In the genomic region with DNA sequence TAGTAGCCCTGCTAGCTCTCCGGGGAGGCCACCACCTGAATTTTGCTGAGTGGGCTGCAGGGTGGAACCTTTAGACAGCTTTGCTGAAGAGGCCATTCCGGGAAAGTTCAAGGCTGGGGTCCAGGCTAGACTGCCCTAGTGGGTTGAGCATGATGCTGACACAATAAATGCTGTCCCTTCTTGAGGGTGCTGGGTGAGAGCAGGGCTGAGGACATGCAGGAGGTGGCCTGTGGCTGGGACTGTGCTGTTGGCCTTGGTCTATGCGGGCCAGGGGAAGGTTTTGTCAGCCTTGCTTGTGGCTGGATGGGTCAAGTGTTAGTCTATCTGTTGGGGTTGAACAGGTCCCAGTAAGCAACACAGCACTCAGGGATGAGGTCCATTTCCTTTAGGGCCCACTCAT, we compare ENCODE assay signal across 22 mouse cellular contexts. TPM values are rescaled to one million over a fixed set of nuclear protein-coding genes. Genes with fewer than 3 reads are reported as not detected.
DNase-seq lines count a peak whose midpoint lies in the region; ATAC-seq and TF ChIP-seq lines count a peak whose summit lies in the region.
"Had no signal": no experiment of that assay in that cellular context is flagged by ENCODE, and none has a peak within 500 bp of the region (broad histone marks: within the 10 kb centered on the region; RNA-seq: fewer than 3 reads in every experiment).

No protein-coding gene starts in this region.

- peaks cover 28% of the 10 kb centered on the region for H3K36me3 ChIP-seq in heart, adult 2 months (ENCODE audit: control insufficient read depth, insufficient read depth, low read length)
- H3K36me3 ChIP-seq in heart, postnatal 0 days (replicated peaks; ENCODE audit: control insufficient read depth, insufficient read depth, low read length) = peaks cover 81% of the 10 kb centered on the region
- H3K36me3 ChIP-seq in liver, embryonic 14.5 days (replicated peaks; ENCODE audit: control insufficient read depth, insufficient read depth, low read depth) = peaks cover 68% of the 10 kb centered on the region
- peaks cover 55% of the 10 kb centered on the region for H3K36me3 ChIP-seq in liver, embryonic 11.5 days (ENCODE audit: control insufficient read depth, insufficient read depth, low read length)
- H3K36me3 ChIP-seq in ES-E14 (ENCODE audit: control insufficient read depth, insufficient read depth, low read length, poor library complexity, severe bottlenecking) = peaks cover 61% of the 10 kb centered on the region

- H3K27me3 ChIP-seq in heart, adult 2 months (ENCODE audit: control insufficient read depth, insufficient read depth, low read length) = no peaks in the 10 kb centered on the region
- no peaks in the 10 kb centered on the region for H3K27me3 ChIP-seq in heart, postnatal 0 days (ENCODE audit: control insufficient read depth, insufficient read depth, low read length)
- H3K27me3 ChIP-seq in liver, embryonic 14.5 days (ENCODE audit: control insufficient read depth, insufficient read depth, low read length) = no peaks in the 10 kb centered on the region
- no peaks in the 10 kb centered on the region for H3K27me3 ChIP-seq in liver, embryonic 11.5 days (replicated peaks; ENCODE audit: control insufficient read depth, insufficient read depth, low read length)
- H3K27me3 ChIP-seq: embryonic facial prominence, embryonic 15.5 days; limb, embryonic 15.5 days; midbrain, embryonic 12.5 days; neural tube, embryonic 12.5 days had no signal

- peak; percentile 45; the same call in 1 of the 2 replicates for TF ChIP-seq POLR2A in heart, adult 2 months (IDR thresholded peaks at IDR 0.05; ENCODE audit: insufficient read depth, low read depth, low read length)

- peaks cover 1% of the 10 kb centered on the region; the same call in 1 of the 2 replicates for H3K4me1 ChIP-seq in heart, adult 2 months (ENCODE audit: control insufficient read depth, insufficient read depth, low read length)
- H3K4me1 ChIP-seq in heart, postnatal 0 days (ENCODE audit: control insufficient read depth, insufficient read depth) = no peaks in the 10 kb centered on the region
- no peaks in the 10 kb centered on the region for H3K4me1 ChIP-seq in liver, embryonic 14.5 days (replicated peaks; ENCODE audit: control insufficient read depth in 2 of 2, insufficient read depth in 2 of 2, low read length in 1 of 2)
- no peaks in the 10 kb centered on the region for H3K4me1 ChIP-seq in liver, embryonic 11.5 days (replicated peaks; ENCODE audit: control insufficient read depth, insufficient read depth, low read length)
- H3K4me1 ChIP-seq in ES-E14 (ENCODE audit: control insufficient read depth in 2 of 2, insufficient read depth in 2 of 2, low read length in 2 of 2, poor library complexity in 1 of 2) = peaks cover 17 to 34% of the 10 kb centered on the region in 2 experiments
- H3K4me1 ChIP-seq: embryonic facial prominence, embryonic 15.5 days; limb, embryonic 15.5 days; neural tube, embryonic 12.5 days had no signal

- TF ChIP-seq CTCF in heart, adult 2 months (IDR thresholded peaks at IDR 0.05) = no peak
- TF ChIP-seq CTCF in heart, postnatal 0 days (IDR thresholded peaks at IDR 0.05; ENCODE audit: low read depth) = no peak
- no peak for TF ChIP-seq CTCF in liver, embryonic 14.5 days (IDR thresholded peaks at IDR 0.05; ENCODE audit: low read depth)

- DNase-seq in heart, adult 2 months = no peak
- no peak for DNase-seq in heart, postnatal 14 days
- DNase-seq in heart, postnatal 0 days (ENCODE audit: low spot score) = no peak
- DNase-seq in heart, postnatal 25 days (ENCODE audit: low spot score) = no peak
- DNase-seq in liver, embryonic 14.5 days (ENCODE audit: low read depth in 3 of 3, low spot score in 3 of 3) = no peak
- DNase-seq in liver, embryonic 11.5 days (ENCODE audit: low spot score) = no peak
- no peak for DNase-seq in ES-E14 (ENCODE audit: low read depth, low spot score)
- no peak for DNase-seq in kidney, postnatal 14 days
- DNase-seq: adrenal gland, adult 8-10 months; cerebellum, adult 9-10 months; left cerebral cortex, postnatal 4 days; lung, postnatal 10 days; retina, postnatal 1 day; right cerebral cortex, postnatal 25 days; spleen, adult 18-20 months had no signal

- ATAC-seq in heart, postnatal 0 days (ENCODE audit: insufficient read depth, low read depth) = no peak
- ATAC-seq in liver, embryonic 14.5 days (ENCODE audit: insufficient read depth) = 0 out of 2 replicates have a peak, but pooled peaks have one; percentile 14
- no peak for ATAC-seq in liver, embryonic 11.5 days (replicated peaks; ENCODE audit: low FRiP score)
- ATAC-seq: activated CD4-positive, CD25-positive, alpha-beta regulatory T cell, adult 4 months; forebrain, embryonic 14.5 days had no signal

- H3K9me3 ChIP-seq in heart, postnatal 0 days (replicated peaks; ENCODE audit: control insufficient read depth, low read length) = no peaks in the 10 kb centered on the region
- no peaks in the 10 kb centered on the region for H3K9me3 ChIP-seq in liver, embryonic 14.5 days (ENCODE audit: control insufficient read depth, low read length)
- H3K9me3 ChIP-seq in liver, embryonic 11.5 days (ENCODE audit: control insufficient read depth, low read length) = no peaks in the 10 kb centered on the region
- no peaks in the 10 kb centered on the region for H3K9me3 ChIP-seq in ES-E14 (ENCODE audit: control insufficient read depth, insufficient read depth, low read depth, low read length)
- H3K9me3 ChIP-seq: embryonic facial prominence, embryonic 15.5 days; limb, embryonic 15.5 days; midbrain, embryonic 12.5 days; neural tube, embryonic 12.5 days had no signal

- peak; percentile 69 for TF ChIP-seq EP300 in heart, adult 2 months (IDR thresholded peaks at IDR 0.05; ENCODE audit: insufficient read depth, low read depth, low read length)
- TF ChIP-seq EP300 in heart, postnatal 0 days (IDR thresholded peaks at IDR 0.05; ENCODE audit: low read depth) = no peak
- no peak for TF ChIP-seq EP300 in liver, embryonic 14.5 days (IDR thresholded peaks at IDR 0.05; ENCODE audit: low read depth)

- H3K4me2 ChIP-seq in heart, postnatal 0 days (ENCODE audit: low read depth, low read length) = no peak overlapping the region
- H3K4me2 ChIP-seq in liver, embryonic 14.5 days (ENCODE audit: low read depth) = no peak overlapping the region
- no peak overlapping the region for H3K4me2 ChIP-seq in liver, embryonic 11.5 days
- H3K4me2 ChIP-seq: embryonic facial prominence, embryonic 15.5 days; hindbrain, embryonic 14.5 days; limb, embryonic 15.5 days; midbrain, embryonic 12.5 days; neural tube, embryonic 12.5 days had no signal

- 0 out of 2 replicates have a peak overlapping the region, but pooled peaks have one; percentile 15 for H3K9ac ChIP-seq in heart, adult 2 months (ENCODE audit: low read depth, low read length)
- H3K9ac ChIP-seq in heart, postnatal 0 days (replicated peaks; ENCODE audit: low read depth, low read length) = no peak overlapping the region
- no peak overlapping the region for H3K9ac ChIP-seq in liver, embryonic 14.5 days (replicated peaks)
- no peak overlapping the region for H3K9ac ChIP-seq in liver, embryonic 11.5 days (ENCODE audit: low read depth, low read length)
- no peak overlapping the region for H3K9ac ChIP-seq in ES-E14 (ENCODE audit: insufficient read depth, low read depth, low read length, poor library complexity, severe bottlenecking)
- H3K9ac ChIP-seq: embryonic facial prominence, embryonic 15.5 days; hindbrain, embryonic 14.5 days; limb, embryonic 15.5 days; midbrain, embryonic 12.5 days; neural tube, embryonic 12.5 days had no signal

- H3K4me3 ChIP-seq in heart, adult 2 months = no peak overlapping the region
- no peak overlapping the region for H3K4me3 ChIP-seq in heart, postnatal 0 days (ENCODE audit: low read depth, low read length)
- H3K4me3 ChIP-seq in liver, embryonic 14.5 days (ENCODE audit: insufficient read depth in 1 of 2, low read depth in 2 of 2, low read length in 2 of 2) = no peak overlapping the region
- H3K4me3 ChIP-seq in liver, embryonic 11.5 days (ENCODE audit: low read depth, low read length) = no peak overlapping the region
- H3K4me3 ChIP-seq in ES-E14 (ENCODE audit: insufficient read depth in 1 of 2, low read depth in 1 of 2, low read length in 2 of 2, poor library complexity in 1 of 2, severe bottlenecking in 1 of 2) = no peak overlapping the region
- H3K4me3 ChIP-seq: embryonic facial prominence, embryonic 15.5 days; limb, embryonic 15.5 days; midbrain, embryonic 12.5 days; neural tube, embryonic 12.5 days had no signal

- H3K27ac ChIP-seq in heart, adult 2 months = no peak overlapping the region
- peak overlapping the region; percentile 28 for H3K27ac ChIP-seq in heart, postnatal 0 days (ENCODE audit: low read depth)
- H3K27ac ChIP-seq in liver, embryonic 14.5 days = no peak overlapping the region
- H3K27ac ChIP-seq in liver, embryonic 11.5 days (ENCODE audit: low read depth, low read length) = no peak overlapping the region
- H3K27ac ChIP-seq in ES-E14 (ENCODE audit: insufficient read depth, low read depth, low read length, poor library complexity, severe bottlenecking) = peak overlapping the region; percentile 75
- H3K27ac ChIP-seq: embryonic facial prominence, embryonic 15.5 days; hindbrain, embryonic 14.5 days; limb, embryonic 15.5 days; midbrain, embryonic 12.5 days; neural tube, embryonic 12.5 days had no signal

- H3K79me2 ChIP-seq in heart, adult 2 months (replicated peaks; ENCODE audit: control insufficient read depth, insufficient read depth, low read length) = no peaks in the 10 kb centered on the region

- WGBS in heart, adult 2 months = 74% methylated on average over 3 of the region's 3 CpGs
- WGBS in heart, postnatal 0 days = 81% methylated on average over 3 of the region's 3 CpGs
- WGBS in liver, embryonic 14.5 days (ENCODE audit: insufficient replicate concordance) = 89% methylated on average over 3 of the region's 3 CpGs
- over 99% methylated on average over 3 of the region's 3 CpGs for WGBS in liver, embryonic 11.5 days

- in situ Hi-C loops in ES-E14 (cut with MboI; ENCODE audit: low sequenced_read_pairs in 2 of 2, unreplicated experiment in 2 of 2) = loop anchor here in 1 of 2 experiments (25.0 kb wide), 1 partner anchor 1957 kb away; no protein-coding TSS in a partner anchor

- intact Hi-C loops in heart, adult 2 months (cut with DNase I) = loop anchor here (5.0 kb wide), 1 partner anchor 53 kb away; no protein-coding TSS in a partner anchor
- intact Hi-C loops in heart, postnatal 14 days (cut with DNase I) = no loop called here
- intact Hi-C loops in heart, postnatal 25 days (cut with DNase I) = no loop called here

RNA-seq across cellular contexts. Expression of a gene that starts 33.4 kb away (rescaled TPM):
- total RNA-seq in heart, adult 2 months (2021) = 10 to 100 TPM; 25.9 to 27.1 TPM
- polyA plus RNA-seq in heart, adult 2 months (2012; rRNA removed) = 23.2 and 25.4 TPM in 2 replicates
- total RNA-seq in heart, postnatal 14 days (2021) = 10 to 100 TPM; 33.9 to 37.5 TPM
- 30.1 and 38.9 TPM in 2 replicates for total RNA-seq in heart, postnatal 0 days (2014; rRNA removed; ENCODE audit: low replicate concordance)
- polyA plus RNA-seq in heart, postnatal 0 days (2015; fragmentation: Nextera tagmentation; extraction: Ambion mirVana) = 33.1 and 36.9 TPM in 2 replicates
- total RNA-seq in heart, postnatal 25 days (2021) = 10 to 100 TPM; 27.3 to 28.1 TPM
- 9.5 and 13.2 TPM in 2 replicates for polyA plus RNA-seq in liver, embryonic 14.5 days (2012; rRNA removed)
- polyA plus RNA-seq in liver, embryonic 14.5 days (2014; fragmentation: Nextera tagmentation; extraction: Ambion mirVana) = 9.0 TPM in 2 replicates
- polyA plus RNA-seq in liver, embryonic 11.5 days (2014; fragmentation: Nextera tagmentation; extraction: Ambion mirVana) = 27.0 and 27.4 TPM in 2 replicates
- 51.8 and 63.2 TPM in 2 replicates for total RNA-seq in ES-E14 (2012; rRNA removed)

RNA-seq across cellular contexts. Expression of a gene that starts 47.1 kb away (rescaled TPM):
- total RNA-seq in heart, adult 2 months (2021) = over 10,000 TPM; 11,796 to 13,259 TPM
- 3,546 and 6,285 TPM in 2 replicates for polyA plus RNA-seq in heart, adult 2 months (2012; rRNA removed)
- total RNA-seq in heart, postnatal 14 days (2021) = 1,000 to 10,000 TPM; 9,386 to 9,784 TPM
- total RNA-seq in heart, postnatal 0 days (2014; rRNA removed; ENCODE audit: low replicate concordance) = 2,277 and 2,295 TPM in 2 replicates
- 706 and 785 TPM in 2 replicates for polyA plus RNA-seq in heart, postnatal 0 days (2015; fragmentation: Nextera tagmentation; extraction: Ambion mirVana)
- over 10,000 TPM; 10,772 to 12,207 TPM for total RNA-seq in heart, postnatal 25 days (2021)
- 18.9 and 25.9 TPM in 2 replicates for polyA plus RNA-seq in liver, embryonic 14.5 days (2012; rRNA removed)
- polyA plus RNA-seq in liver, embryonic 14.5 days (2014; fragmentation: Nextera tagmentation; extraction: Ambion mirVana) = 12.8 and 13.1 TPM in 2 replicates
- 45.2 and 46.8 TPM in 2 replicates for polyA plus RNA-seq in liver, embryonic 11.5 days (2014; fragmentation: Nextera tagmentation; extraction: Ambion mirVana)
- total RNA-seq in ES-E14 (2012; rRNA removed) = 372 and 457 TPM in 2 replicates

Comparison
In these comparisons a context has a peak if more than half of its experiments do, and no peak if none do; other contexts are left out.
1. H3K27ac ChIP-seq: peak in heart, postnatal 0 days (single experiment) and ES-E14 (single experiment); none in heart, adult 2 months (single experiment), liver, embryonic 14.5 days (single experiment) and liver, embryonic 11.5 days (single experiment).